Mouse (Mus musculus) forebrain, embryonic 14.5 days (tissue): Measurements from ENCODE around the gene Ssh3. TPM values are rescaled to one million over a fixed set of nuclear protein-coding genes. Genes with fewer than 3 reads are reported as not detected.
"Not testable (repeated sequence)": the region's sequence is repeated elsewhere in the genome, so short reads cannot be mapped to it uniquely, and the experiment has no call there.

Experiments
- ATAC-seq: fragments of 200-750 bp; cut with Nextera tagmentation; 2 replicates; pipeline ENCODE4 v1.8.0; 2017; ENCODE audit warnings: mild to moderate bottlenecking, moderate library complexity
- DNase-seq: peaks from one replicate; pipeline ENCODE4 v3.0.0-alpha.2; 2015; ENCODE audit warnings: low spot score
- H3K27ac ChIP-seq: fragments of 300-500 bp; sonication (generic); 2 replicates; pipeline ENCODE4 v1.5.1; 2014; ENCODE audit warnings: low read depth, mild to moderate bottlenecking, control low read depth, low read length, moderate library complexity
- H3K27me3 ChIP-seq: fragments of 300-500 bp; sonication (generic); replicated peaks from 2 replicates; pipeline ENCODE4 v1.6.1; 2014; ENCODE audit warnings: low read length, control low read depth, mixed read lengths; ENCODE audit not compliant: control insufficient read depth, insufficient read depth
- H3K36me3 ChIP-seq: fragments of 300-500 bp; sonication (generic); 2 replicates; pipeline ENCODE4 v1.6.1; 2014; ENCODE audit warnings: low read length, control low read depth; ENCODE audit not compliant: control insufficient read depth, insufficient read depth
- H3K4me1 ChIP-seq: fragments of 300-500 bp; sonication (generic); 2 replicates; pipeline ENCODE4 v1.6.1; 2014; ENCODE audit warnings: antibody characterized with exemption, low read length, control low read depth; ENCODE audit not compliant: control insufficient read depth, insufficient read depth
- H3K4me2 ChIP-seq: fragments of 300-500 bp; sonication (generic); 2 replicates; pipeline ENCODE4 v1.6.1; 2014; ENCODE audit warnings: mild to moderate bottlenecking, control low read depth, low read length
- H3K4me3 ChIP-seq: fragments of 300-500 bp; sonication (generic); 2 replicates; pipeline ENCODE4 v1.5.1; 2014; ENCODE audit warnings: low read depth, low read length, control low read depth
- H3K9ac ChIP-seq: fragments of 300-500 bp; sonication (generic); 2 replicates; pipeline ENCODE4 v1.6.1; 2014; ENCODE audit warnings: mild to moderate bottlenecking, low read length, control low read depth, moderate library complexity
- H3K9me3 ChIP-seq: fragments of 300-500 bp; sonication (generic); replicated peaks from 2 replicates; pipeline ENCODE4 v1.6.1; 2016; ENCODE audit warnings: low read length, control low read depth, mixed read lengths; ENCODE audit not compliant: control insufficient read depth
- WGBS: fragments of 180-500 bp; shearing (Covaris S2); extraction: QIAGEN DNeasy Blood & Tissue Kit; methylation state at CpG from one replicate; pipeline ENCODE4 v1.1.7; 2014; 5-methylcytosine and 5-hydroxymethylcytosine counted together
- polyA plus RNA-seq: library from polyadenylated mRNA; unstranded; fragments of >200 nt; fragmentation: Nextera tagmentation; extraction: Ambion mirVana; gene quantifications from 2 replicates; pipeline ENCODE4 v1.2.1, GENCODE M21; 2014

The Ssh3 gene
- polyA plus RNA-seq, 1 experiment from 2014 or later = 4.0 TPM

DNA sequence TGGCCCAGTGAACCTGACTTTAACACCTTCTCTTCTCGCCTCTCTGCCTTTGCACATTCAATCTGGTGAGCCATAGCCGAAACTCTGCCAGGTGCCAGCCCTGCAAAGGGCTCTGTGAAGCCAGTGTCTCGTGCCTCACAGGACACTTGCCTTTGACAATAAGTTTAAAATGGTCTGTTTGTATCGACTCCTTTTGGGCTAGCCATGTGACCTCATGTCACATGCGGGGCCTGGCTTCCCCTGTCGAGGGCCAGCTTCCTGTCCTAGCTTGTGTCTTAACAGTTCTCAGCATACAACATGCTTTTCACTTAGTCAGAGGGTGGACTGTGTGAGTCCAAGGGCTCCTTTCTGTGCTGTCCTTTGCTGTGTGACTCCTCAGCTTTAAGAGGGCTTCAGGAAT, 6.2 kb downstream of the Ssh3 start:
- Histone ChIP-seq H3K27me3 (0 out of 2 replicates have a peak, but pooled peaks cover 3% of the 10 kb centered on the region), H3K4me3 (no peak overlapping the region), H3K4me2 (no peak overlapping the region), H3K36me3 (no peaks in the 10 kb centered on the region), H3K9me3 (no peaks in the 10 kb centered on the region), H3K9ac (no peak overlapping the region), H3K4me1 (no peaks in the 10 kb centered on the region), H3K27ac (no peak overlapping the region)
- ATAC-seq (no peak), DNase-seq (no peak)
- 71% methylated on average over 6 of the region's 6 CpGs for WGBS

DNA sequence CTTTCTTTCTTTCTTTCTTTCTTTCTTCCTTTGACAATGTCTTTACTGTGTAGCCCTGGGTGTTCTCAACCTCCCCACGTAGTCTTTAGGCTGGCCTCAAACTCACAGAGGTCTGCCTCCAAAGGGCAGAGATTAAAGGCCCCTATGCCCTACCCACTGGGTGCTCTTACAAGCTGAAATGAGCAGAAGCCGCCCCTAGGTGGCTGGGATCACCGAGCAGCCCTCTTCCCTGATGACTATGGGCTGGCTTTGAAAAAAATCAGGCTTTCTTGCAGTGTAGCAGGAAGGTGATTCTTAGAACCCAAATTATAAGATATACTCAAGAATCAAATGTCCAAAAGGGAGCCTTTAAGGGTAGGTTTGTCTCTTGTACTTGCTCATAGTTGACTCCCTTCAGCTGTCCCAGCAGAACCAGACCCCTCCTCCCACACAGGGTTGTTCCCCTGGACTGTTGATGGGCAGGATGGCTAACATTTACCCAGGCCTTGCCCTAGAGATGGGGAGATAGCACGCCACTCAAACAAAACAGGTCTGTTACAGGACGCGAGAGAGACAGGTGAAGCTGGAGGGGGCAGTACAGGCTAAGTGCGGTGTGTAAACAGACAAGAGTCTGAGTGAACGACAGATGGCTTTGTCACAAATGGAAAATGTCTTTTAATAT, 7.8 kb downstream of the Ssh3 start:
- no peak overlapping the region for H3K9ac ChIP-seq
- H3K36me3 ChIP-seq = no peaks in the 10 kb centered on the region
- no peaks in the 10 kb centered on the region for H3K27me3 ChIP-seq
- 60% methylated on average over 8 of the region's 8 CpGs for WGBS
- ATAC-seq = no peak
- H3K4me3 ChIP-seq = no peak overlapping the region
- no peaks in the 10 kb centered on the region for H3K9me3 ChIP-seq
- no peak for DNase-seq
- no peak overlapping the region for H3K27ac ChIP-seq
- no peak overlapping the region for H3K4me2 ChIP-seq
- no peaks in the 10 kb centered on the region for H3K4me1 ChIP-seq

DNA sequence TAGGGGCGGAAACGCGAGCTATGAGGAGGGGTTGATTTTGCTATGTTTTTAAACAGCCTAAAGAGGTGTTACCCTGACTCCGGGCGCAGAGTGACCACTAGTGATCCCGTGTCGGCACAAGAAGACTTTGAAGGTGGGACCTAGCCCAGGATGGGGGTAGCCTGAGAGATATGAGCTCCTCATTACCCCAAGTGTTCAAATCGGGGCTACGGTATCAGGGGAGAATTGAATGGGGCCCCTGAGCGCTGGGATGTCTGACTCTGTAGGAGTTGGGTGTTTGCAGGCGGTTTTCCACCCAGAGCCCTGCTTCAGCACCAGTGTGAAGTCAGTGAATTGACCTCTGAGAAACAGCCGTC, 11.1 kb downstream of the Ssh3 start:
- Histone ChIP-seq H3K27me3 (no peaks in the 10 kb centered on the region), H3K4me2 (peak overlapping the region; percentile 91), H3K27ac (no peak overlapping the region), H3K9ac (peak overlapping the region; percentile 71), H3K36me3 (no peaks in the 10 kb centered on the region), H3K4me1 (no peaks in the 10 kb centered on the region), H3K9me3 (no peaks in the 10 kb centered on the region), H3K4me3 (peak overlapping the region; percentile 60)
- DNase-seq (no peak), ATAC-seq (no peak; the same call in 1 of the 2 replicates)
- WGBS = 20% methylated on average over 12 of the region's 12 CpGs

DNA sequence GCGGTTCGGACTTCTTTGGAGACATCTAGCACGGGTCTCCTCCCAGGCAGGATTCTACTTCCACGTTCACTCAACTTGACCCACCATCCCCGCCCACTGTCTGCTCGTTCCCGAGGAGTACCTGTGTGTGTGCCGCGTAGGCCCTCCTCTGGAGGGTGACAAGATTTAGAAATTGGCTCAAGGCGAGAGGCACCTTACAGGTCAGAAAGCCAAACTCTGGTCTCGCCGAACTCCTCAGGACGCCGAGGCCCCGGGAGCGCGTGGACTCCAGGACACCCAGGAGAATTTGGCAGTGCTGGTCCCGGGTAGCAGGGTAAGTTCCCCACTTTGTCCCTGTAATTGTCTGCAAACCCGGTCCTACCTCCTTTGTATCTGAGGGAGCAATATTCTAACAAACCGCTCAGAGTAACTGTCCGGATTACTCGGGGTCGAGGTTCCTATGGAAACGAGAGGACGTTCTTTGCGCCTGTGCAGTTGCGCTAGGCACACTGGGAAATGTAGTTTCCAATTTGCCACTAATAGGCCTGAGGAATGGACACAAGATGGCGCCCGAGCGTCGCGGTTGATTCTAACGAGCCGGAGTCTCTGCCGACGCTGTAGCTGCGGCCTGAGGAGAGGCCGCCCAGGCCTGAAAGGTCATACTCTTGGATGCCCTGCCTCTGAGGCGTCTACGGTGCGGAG, 11.6 kb downstream of the Ssh3 start:
- H3K9me3 ChIP-seq = no peaks in the 10 kb centered on the region
- peak overlapping the region; percentile 91 for H3K4me2 ChIP-seq
- H3K9ac ChIP-seq = peak overlapping the region; percentile 71
- no peaks in the 10 kb centered on the region for H3K4me1 ChIP-seq
- ATAC-seq (peak; percentile 95), DNase-seq (peak; percentile 98)
- peak overlapping the region; percentile 60 for H3K4me3 ChIP-seq
- H3K27ac ChIP-seq = no peak overlapping the region
- no peaks in the 10 kb centered on the region for H3K36me3 ChIP-seq
- WGBS = under 1% methylated on average over 41 of the region's 41 CpGs
- no peaks in the 10 kb centered on the region for H3K27me3 ChIP-seq

DNA sequence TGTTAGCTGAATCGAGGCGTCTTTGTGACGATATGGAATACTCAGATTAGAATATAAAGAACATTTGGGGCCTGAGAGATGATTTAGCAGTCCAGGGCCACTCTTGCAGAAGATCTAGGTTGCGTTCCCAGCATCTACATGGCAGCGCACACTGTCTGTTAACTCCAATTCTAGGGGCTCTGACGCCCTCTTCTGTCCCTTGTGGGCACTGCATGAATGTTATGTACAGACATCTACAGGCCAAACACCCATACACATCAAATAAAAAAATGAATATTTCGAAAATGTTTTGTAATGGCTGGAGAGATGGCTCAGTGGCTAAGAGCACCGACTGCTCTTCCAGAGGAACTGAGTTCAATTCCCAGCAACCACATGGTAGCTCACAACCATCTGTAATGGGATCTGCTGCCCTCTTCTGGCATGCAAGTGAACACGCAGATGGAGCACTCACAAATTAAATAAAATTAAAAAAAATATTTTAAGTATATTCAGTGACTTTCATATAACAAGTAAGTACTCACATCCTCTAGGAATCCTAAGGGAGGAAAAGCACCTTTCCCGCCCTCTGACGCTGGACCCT, 13.3 kb downstream of the Ssh3 start:
- Histone ChIP-seq H3K27me3 (no peaks in the 10 kb centered on the region), H3K4me1 (no peaks in the 10 kb centered on the region), H3K9ac (no peak overlapping the region), H3K4me3 (no peak overlapping the region), H3K27ac (no peak overlapping the region), H3K36me3 (no peaks in the 10 kb centered on the region), H3K4me2 (no peak overlapping the region), H3K9me3 (no peaks in the 10 kb centered on the region)
- no peak for DNase-seq
- 73% methylated on average over 11 of the region's 11 CpGs for WGBS
- no peak for ATAC-seq

DNA sequence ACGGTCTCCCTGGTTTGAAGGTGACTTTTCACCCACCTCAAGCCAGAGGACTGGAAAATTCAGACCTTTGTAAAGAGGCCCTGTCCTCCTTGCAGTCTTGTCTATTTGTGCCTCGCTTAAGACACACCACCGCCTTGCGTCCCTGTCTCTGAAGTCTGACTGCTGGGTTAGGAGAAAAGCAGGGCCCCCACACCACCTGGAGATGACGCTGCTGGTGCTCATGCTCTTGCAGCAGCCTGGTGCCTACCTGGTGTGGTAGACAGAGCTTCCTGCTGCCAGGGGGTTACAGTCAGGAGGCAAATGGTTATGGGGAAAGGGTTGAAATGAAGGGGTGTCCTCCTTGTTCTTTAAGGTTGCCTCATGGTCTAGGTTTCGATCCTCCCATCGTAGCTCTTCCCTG, 14.8 kb downstream of the Ssh3 start:
- Histone ChIP-seq H3K9ac (no peak overlapping the region), H3K4me1 (no peaks in the 10 kb centered on the region), H3K36me3 (no peaks in the 10 kb centered on the region), H3K4me3 (no peak overlapping the region), H3K9me3 (no peaks in the 10 kb centered on the region), H3K27me3 (no peaks in the 10 kb centered on the region), H3K27ac (no peak overlapping the region), H3K4me2 (no peak overlapping the region)
- ATAC-seq (no peak), DNase-seq (no peak)
- WGBS = 92% methylated on average over 7 of the region's 7 CpGs

DNA sequence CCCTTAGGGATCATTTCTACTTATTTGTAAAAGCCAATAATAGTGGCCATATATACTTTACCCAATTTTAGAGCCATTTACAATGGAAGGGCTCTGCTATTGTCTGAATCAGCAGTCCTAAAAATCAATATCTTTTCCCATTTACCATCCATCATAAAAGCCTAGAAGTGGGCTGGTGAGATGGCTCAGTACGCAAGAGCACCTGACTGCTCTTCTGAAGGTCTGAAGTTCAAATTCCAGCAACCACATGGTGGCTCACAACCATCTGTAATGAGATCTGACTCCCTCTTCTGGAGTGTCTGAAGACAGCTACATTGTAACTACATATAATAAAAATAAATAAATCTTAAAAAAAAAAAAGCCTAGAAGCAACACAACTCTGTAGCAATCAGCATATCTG, 20.3 kb downstream of the Ssh3 start:
- not testable (repeated sequence) for H3K4me2 ChIP-seq, H3K27me3 ChIP-seq, H3K27ac ChIP-seq, H3K4me1 ChIP-seq, H3K9ac ChIP-seq, ATAC-seq, H3K36me3 ChIP-seq, DNase-seq, H3K4me3 ChIP-seq, H3K9me3 ChIP-seq
- WGBS = 88% methylated on average over 1 of the region's 1 CpGs

DNA sequence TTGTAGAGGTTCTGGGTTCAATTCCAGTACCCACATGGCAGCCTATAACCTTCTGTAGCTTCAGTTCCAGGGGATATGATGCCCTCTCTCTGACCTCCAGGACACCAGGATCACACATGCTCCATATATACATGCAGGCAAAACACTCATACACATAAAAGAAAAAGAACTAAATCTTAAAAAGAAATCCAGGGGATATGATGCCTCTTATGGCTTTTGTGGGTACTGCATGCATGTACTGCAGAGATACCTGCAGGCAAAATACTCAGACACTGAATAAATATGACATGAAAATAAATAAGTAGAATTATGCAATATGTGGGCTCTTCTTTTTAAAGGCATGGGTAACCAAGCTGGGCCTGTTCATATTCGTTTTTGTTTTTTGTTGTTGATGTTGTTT, 22.0 kb downstream of the Ssh3 start:
- Histone ChIP-seq H3K4me2 (no peak overlapping the region), H3K4me3 (no peak overlapping the region), H3K9me3 (no peaks in the 10 kb centered on the region), H3K4me1 (no peaks in the 10 kb centered on the region), H3K9ac (no peak overlapping the region), H3K27ac (no peak overlapping the region), H3K27me3 (no peaks in the 10 kb centered on the region), H3K36me3 (no peaks in the 10 kb centered on the region)
- no peak for DNase-seq
- ATAC-seq = no peak
- 46% methylated on average over 1 of the region's 1 CpGs for WGBS

DNA sequence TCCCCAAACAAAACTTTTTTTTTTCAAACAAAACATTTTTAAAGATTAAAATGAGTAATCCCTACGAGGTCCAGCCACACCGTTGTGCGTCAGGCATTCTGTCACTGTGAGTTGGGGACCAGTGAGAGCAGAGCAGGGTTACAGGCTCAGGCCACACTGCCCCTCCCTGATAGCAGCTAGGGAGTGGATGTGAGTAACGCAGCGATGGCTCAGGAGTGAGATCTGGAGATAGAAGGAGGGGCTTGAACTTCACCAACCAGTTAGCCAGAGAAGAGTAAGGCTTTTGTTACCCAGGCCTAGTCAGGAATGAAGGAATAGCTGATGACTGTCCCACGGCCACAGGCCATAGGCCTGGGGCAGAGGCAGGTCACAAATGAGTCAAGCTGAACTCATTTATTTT, 24.2 kb downstream of the Ssh3 start:
- Histone ChIP-seq H3K9me3 (no peaks in the 10 kb centered on the region), H3K36me3 (no peaks in the 10 kb centered on the region), H3K27me3 (no peaks in the 10 kb centered on the region), H3K4me2 (no peak overlapping the region), H3K4me3 (no peak overlapping the region), H3K9ac (no peak overlapping the region), H3K27ac (no peak overlapping the region), H3K4me1 (no peaks in the 10 kb centered on the region)
- WGBS = 84% methylated on average over 6 of the region's 6 CpGs
- DNase-seq (no peak), ATAC-seq (no peak)
